Mouse (Mus musculus) ES-Bruce4 (cell line): ENCODE measurements around the gene Shmt1.

ENCODE experiments used
- CTCF ChIP-seq: IDR thresholded peaks from one replicate; pipeline ENCODE4 v1.8.1; 2011; ENCODE audit warnings: low read depth, low read length
- EP300 ChIP-seq: IDR thresholded peaks from 2 replicates; pipeline ENCODE4 v1.6.1; 2011; ENCODE audit warnings: low read depth, low read length; ENCODE audit not compliant: insufficient read depth
- POLR2A ChIP-seq: IDR thresholded peaks from one replicate; pipeline ENCODE4 v1.8.1; 2011; ENCODE audit warnings: low read length; ENCODE audit not compliant: insufficient read depth

GRCm38 (mm10) chr11:60800892-60801291, 10.6 kb downstream of the Shmt1 start:
- no peak for TF ChIP-seq CTCF
- TF ChIP-seq POLR2A: no peak
- TF ChIP-seq EP300: no peak
